Mouse (Mus musculus): ENCODE measurements around the gene Olfr503.

GRCm38 (mm10) chr7:108565693-108566092 lies 21.4 kb downstream of the Olfr503 start, which contains the start of gene Olfr504:
- TF ChIP-seq IRF4 (IDR thresholded peaks at IDR 0.05; ENCODE audit: low read depth, low read length) (no peak), CTCF (conservative IDR thresholded peaks at IDR 0.05 in 1 of 2, IDR thresholded peaks at IDR 0.05 in 1 of 2; ENCODE audit: low read depth in 2 of 2, low read length in 2 of 2) (no peak), POLR2A (IDR thresholded peaks at IDR 0.05; ENCODE audit: low read depth, low read length) (no peak), USF2 (conservative IDR thresholded peaks at IDR 0.05; ENCODE audit: low read depth, low read length) (no peak), TCF12 (IDR thresholded peaks at IDR 0.05; ENCODE audit: low read depth, low read length) (no peak), CHD1 (IDR thresholded peaks at IDR 0.05; ENCODE audit: low read depth, low read length) (no peak), POLR2AphosphoS2 (IDR thresholded peaks at IDR 0.05; ENCODE audit: low read depth, low read length) (no peak), CHD2 (IDR thresholded peaks at IDR 0.05; ENCODE audit: low read length) (no peak), HCFC1 (IDR thresholded peaks at IDR 0.05; ENCODE audit: low read depth, low read length) (no peak), NRF1 (IDR thresholded peaks at IDR 0.05; ENCODE audit: low read depth, low read length) (no peak), MAX (IDR thresholded peaks at IDR 0.05; ENCODE audit: low read length) (no peak)
